Mouse (Mus musculus): Measurements from ENCODE around the gene Lrrc19.

Gene Lrrc19

DNA sequence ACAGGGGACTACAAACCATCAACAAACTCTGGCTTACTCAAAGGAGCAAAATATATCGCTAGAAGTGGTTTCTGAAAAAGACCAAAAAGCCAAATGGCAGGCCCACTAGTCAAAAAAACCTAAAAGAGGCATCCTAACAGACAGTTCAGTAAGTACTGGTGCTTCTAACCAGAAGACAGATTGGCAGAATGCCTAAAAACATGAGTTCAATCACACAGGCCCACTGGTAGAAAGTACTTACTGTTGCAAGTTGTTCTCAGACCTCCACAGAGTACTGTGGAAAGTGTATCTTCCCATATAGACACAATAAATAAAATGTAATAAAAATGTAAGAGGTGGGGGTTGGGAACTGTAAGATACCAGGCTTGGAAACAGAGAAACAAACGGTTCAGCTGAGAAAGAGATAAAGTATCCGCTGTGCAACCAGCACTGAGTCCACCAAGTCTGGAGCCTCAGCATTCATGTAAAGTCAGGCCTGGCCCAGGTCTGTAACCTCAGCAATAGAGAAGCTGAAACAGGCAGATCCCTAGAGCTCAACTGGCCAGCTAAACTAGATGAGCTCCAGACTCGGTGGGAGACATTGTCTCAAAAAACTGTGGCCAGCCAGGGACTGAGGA, 58.1 kb downstream of the Lrrc19 start:
- no peak for DNase-seq (ENCODE audit: low read depth, low spot score)

Measured in CD4-positive helper T cell, adult 2 months (primary cell).